Mouse (Mus musculus): ENCODE measurements around the gene Sap30bp.

Sap30bp gene

DNA sequence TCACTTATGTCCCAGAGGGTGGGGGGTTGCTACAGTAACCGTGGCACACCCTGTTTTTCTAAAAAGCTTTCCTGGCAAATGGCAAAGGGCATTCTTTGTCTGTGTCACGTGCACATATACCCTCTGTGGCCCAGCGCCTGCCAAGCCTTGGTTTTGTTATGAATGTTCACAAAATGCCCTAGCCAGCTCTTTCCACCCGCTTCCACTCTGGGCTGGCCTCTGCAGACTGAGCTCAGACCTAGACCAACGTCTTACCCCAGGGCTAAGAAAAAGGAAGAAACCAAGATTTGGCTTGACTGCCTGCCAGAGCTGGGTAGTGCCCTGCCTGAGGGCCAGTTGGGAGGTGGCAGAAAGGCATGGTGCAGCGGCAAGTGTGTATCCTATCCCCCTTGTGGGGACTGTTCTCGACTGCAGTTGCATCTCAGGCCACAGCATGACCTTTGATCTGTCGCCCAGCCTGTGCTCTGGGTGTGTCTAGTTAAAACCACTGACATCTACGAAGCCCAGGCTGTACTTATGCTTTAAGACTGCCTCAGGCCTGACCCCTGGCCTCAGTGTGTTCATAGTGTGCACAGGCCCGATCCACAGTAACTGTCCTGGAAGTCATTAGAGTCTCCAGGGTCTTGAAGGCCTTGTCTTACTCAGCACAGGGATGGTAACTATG, 22.2 kb downstream of the Sap30bp start:
- DNase-seq (ENCODE audit: low spot score in 2 of 2), result peak in 1 of 2 experiments; percentile 18

- no peak for DNase-seq (ENCODE audit: low spot score in 2 of 2)
Measured at GRCm38 (mm10) chr11:115956453-115956852, 23.4 kb downstream of the Sap30bp start.

- DNase-seq (ENCODE audit: low spot score in 2 of 2), result no peak
Measured at GRCm38 (mm10) chr11:115957971-115958370, 24.9 kb downstream of the Sap30bp start.

DNA sequence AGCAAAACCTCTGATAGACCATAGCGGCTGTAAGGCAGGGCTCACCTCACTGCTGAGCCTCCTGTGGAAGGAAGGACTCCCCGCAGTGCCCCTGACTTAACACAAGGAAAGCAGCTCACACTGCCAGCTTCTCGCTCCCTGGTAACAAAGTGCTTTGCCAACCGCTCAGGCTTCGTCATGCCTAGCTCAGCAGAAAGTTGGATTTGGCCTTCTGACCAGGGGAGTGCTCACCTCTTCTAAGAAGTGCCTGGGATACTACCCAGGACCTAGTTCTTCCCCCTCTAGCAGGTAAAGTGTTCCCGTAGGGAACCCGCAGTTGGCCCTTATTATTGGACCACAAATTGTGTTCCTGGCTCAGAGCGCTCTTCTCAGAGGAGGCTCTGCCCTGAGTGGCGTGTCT, 25.9 kb downstream of the Sap30bp start:
- DNase-seq (ENCODE audit: low spot score in 2 of 2), result no peak

GRCm38 (mm10) chr11:115962651-115963412, 29.8 kb downstream of the Sap30bp start:
- no peak for DNase-seq (ENCODE audit: low spot score in 2 of 2)

DNA sequence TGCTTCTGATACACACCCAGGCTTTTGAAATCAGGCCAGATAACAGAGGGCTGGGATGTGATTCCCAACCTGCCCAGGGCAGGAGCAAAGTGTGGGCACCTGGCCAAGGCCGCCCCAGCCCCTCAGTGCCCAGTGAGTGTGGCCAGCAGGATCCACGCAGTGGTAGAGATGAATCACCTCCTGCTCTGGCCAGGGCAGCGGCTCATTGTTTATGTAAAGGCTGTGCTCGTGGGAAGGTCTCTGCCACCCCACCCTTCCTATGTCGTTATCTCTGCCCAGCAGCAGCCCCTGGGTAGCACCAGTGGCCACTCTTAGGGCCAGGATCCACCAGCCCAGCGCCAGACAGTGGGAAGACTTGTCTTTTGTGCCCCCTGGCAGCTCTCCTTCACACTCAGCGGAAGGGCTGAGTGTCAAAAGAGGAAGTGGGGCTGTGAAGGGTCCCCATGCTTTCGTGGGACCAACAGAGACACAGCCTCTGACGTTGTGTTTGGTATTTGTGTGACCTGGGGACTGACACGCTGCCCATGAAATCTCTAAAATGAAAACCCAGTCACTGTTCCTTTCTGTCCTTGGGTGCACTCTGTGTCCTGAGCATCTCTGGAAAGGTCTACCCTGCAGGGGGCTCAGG, 32.0 kb downstream of the Sap30bp start:
- DNase-seq (ENCODE audit: low spot score in 2 of 2), result peak; percentile 12 to 25

DNA sequence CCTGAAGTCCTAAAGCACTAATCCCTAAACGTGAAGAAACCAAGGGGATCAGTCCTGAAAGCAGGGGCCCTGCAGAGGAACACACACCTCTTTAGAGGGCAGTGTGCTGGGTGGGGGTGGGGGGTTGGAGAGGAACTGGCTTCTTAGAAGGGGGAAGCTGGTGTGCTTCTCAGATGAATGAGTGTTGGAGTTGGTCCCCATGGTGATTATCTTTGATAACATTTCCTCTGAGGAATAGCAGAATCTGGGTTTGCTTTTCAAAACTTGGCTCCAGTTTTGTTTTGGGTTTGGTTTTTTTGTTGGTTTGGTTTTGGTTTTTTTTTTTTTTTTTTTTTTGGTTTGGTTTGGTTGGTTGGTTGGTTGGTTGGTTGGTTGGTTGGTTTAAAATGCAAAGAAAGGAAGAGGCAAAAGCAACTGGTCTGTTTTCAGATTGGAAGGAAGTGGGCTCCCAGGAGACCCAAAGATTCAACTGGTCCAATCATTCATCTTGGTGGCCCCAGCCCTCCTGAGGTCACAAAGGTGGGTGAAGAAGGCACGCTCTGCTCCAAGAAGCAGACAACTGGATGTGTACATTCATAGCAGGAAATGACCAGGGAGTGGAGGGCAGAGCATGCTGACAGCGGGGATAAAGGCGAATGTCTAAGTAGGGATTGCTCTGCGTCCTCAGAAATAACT, 35.8 kb downstream of the Sap30bp start:
- peak; percentile 14 to 31 for DNase-seq (ENCODE audit: low spot score in 2 of 2)

GRCm38 (mm10) chr11:115970006-115970673, 37.1 kb downstream of the Sap30bp start:
- DNase-seq (ENCODE audit: low spot score in 2 of 2), result no peak

- DNase-seq (ENCODE audit: low spot score in 2 of 2), result no peak
Measured at GRCm38 (mm10) chr11:115971016-115971415, 37.9 kb downstream of the Sap30bp start.

DNA sequence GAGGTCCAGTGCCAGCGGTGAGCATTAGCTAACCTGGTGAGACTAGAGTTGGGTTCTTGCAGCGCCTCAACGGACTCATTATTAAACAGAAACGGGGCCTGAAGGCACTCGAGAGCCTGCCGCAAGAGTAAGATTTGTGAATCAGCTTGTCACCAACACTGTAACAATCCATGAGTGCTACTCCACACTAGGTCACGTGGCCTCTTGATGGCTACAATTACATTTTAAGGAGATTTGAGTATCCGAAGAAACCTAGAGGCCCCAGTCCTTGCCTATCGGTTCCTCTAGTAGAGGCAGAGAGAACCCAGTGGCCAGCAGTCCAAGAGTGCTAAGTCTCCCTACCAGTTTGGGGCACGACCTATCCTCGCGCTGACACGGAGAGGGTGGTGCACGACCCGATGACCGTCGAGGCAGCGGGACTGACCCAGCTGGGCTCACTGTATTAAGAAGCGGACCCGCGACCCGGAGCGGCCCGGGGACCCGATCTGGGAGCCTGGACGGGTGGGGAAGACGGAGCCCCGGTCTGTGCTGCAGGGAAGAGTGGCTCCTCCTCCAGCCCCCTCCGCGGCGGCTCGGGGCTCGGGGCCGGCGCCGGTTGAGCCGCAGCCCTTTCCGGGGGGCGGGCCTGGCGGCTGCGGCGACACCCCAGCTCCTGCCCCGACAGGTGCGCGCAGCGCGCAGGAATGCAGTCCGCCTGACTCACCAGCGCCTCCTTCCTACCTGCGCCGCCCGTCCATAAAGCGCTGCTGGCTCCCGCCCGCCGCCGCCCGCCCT, 41.4 kb downstream of the Sap30bp start, which contains the start of gene Itgb4:
TSS of gene Itgb4 (plus strand) at position 401 of the 774 bp plus-strand sequence.
- peak; percentile 37 to 61 for DNase-seq (ENCODE audit: low spot score in 2 of 2)

GRCm38 (mm10) chr11:115975083-115975420, 42.0 kb downstream of the Sap30bp start:
- DNase-seq (ENCODE audit: low spot score in 2 of 2), result no peak

DNA sequence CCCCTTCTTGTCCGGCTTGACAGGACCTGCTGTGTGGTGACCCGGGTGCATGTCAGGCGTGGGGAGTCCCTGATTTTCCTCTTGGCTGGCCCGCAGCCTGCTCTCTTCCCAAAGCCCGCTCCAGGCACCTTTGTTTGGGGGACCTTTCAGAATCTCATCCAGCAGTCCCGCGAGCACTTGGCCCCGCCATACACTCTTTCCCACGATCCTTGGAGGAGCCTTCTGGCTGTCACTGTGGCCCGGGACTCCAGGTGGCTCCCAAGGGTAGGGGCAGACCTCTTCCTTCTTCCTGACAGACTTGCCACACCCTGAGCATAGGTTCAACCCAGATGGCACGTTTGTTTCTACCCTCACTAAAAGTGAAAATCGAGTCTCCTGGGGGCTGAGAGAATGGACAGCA, 42.5 kb downstream of the Sap30bp start:
- no peak for DNase-seq (ENCODE audit: low spot score in 2 of 2)

- DNase-seq (ENCODE audit: low spot score in 2 of 2), result no peak
Measured at GRCm38 (mm10) chr11:115982472-115982871, 49.4 kb downstream of the Sap30bp start.

GRCm38 (mm10) chr11:115983291-115983690, 50.2 kb downstream of the Sap30bp start:
- DNase-seq (ENCODE audit: low spot score in 2 of 2), result no peak

- no peak for DNase-seq (ENCODE audit: low spot score in 2 of 2)
Measured at GRCm38 (mm10) chr11:115989686-115990085, 56.6 kb downstream of the Sap30bp start.

DNA sequence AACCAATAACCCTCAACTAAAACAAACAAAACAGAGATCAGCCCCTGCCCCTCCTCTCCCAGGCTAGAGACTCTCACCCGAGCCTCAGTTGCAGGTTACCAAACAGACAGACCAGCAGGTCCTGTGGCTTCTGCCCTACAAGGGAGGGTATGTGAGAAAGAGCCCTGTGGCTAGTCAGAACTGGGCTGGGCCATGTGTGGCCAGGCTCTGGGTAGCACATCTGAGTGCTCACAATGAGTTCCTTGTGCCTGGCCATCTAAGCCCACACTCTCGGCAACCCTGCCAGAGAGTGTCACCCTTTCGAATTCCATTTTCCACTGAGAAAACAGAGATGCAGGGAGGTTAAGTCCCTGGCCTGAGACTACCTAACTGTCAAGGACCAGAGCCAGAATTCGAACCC, 59.0 kb downstream of the Sap30bp start:
- no peak for DNase-seq (ENCODE audit: low spot score in 2 of 2)

GRCm38 (mm10) chr11:115995256-115995655, 62.2 kb downstream of the Sap30bp start:
- DNase-seq (ENCODE audit: low spot score in 2 of 2), result no peak

- no peak for DNase-seq (ENCODE audit: low spot score in 2 of 2)
Measured at GRCm38 (mm10) chr11:115997047-115997446, 64.0 kb downstream of the Sap30bp start.

- DNase-seq (ENCODE audit: low spot score in 2 of 2), result no peak
Measured at GRCm38 (mm10) chr11:115997662-115998061, 64.6 kb downstream of the Sap30bp start.

DNA sequence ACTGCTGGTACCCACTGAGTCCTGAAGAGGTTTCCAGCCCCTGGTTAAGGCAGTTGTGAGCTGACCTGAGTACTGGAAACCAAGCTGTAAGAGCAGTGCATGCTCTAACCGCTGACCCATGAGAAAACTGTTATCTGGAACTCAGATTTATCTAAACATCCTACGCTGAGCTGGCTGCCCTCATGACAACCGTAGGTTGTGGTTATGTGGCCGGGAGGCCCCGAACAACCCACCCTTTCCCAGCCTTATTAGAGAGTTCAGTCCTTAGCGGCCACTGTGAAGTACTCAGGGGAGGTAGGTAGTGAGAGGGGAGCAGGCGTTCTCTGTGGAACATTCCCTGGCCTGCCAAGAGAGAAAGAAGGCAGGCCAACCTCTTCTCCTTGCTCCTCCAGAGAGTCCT, 65.9 kb downstream of the Sap30bp start:
- no peak for DNase-seq (ENCODE audit: low spot score in 2 of 2)

Measured in spleen, postnatal 36 days (tissue).